Mouse (Mus musculus): ENCODE measurements around the gene D17H6S53E. TPM values are rescaled to one million over a fixed set of nuclear protein-coding genes. Genes with fewer than 3 reads are reported as not detected.

The D17H6S53E gene
- polyA plus RNA-seq, 1 experiment: 4.3 TPM

GRCm38 (mm10) chr17:35132174-35132560, 6.0 kb downstream of the D17H6S53E start:
- H3K27me3 ChIP-seq (ENCODE audit: control insufficient read depth, insufficient read depth, low read length, poor library complexity, severe bottlenecking): no peaks in the 10 kb centered on the region
- no peak overlapping the region for H3K9ac ChIP-seq (ENCODE audit: low read depth, poor library complexity, severe bottlenecking)
- no peak overlapping the region for H3K27ac ChIP-seq (ENCODE audit: insufficient read depth, low read length)
- no peaks in the 10 kb centered on the region for H3K36me3 ChIP-seq (ENCODE audit: control insufficient read depth, insufficient read depth, low read length, poor library complexity, severe bottlenecking)
- peaks cover 1% of the 10 kb centered on the region for H3K4me1 ChIP-seq (ENCODE audit: control insufficient read depth, insufficient read depth, low read length)
- H3K9me3 ChIP-seq (replicated peaks; ENCODE audit: control insufficient read depth, insufficient read depth, low read length, poor library complexity, severe bottlenecking): no peaks in the 10 kb centered on the region
- no peak overlapping the region for H3K4me3 ChIP-seq (ENCODE audit: low read depth, low read length)
- TF ChIP-seq CTCF (IDR thresholded peaks at IDR 0.05; ENCODE audit: low read depth, low read length): no peak
- TF ChIP-seq POLR2A (IDR thresholded peaks at IDR 0.05; ENCODE audit: insufficient read depth, low read length): no peak
- no peak for TF ChIP-seq EP300 (IDR thresholded peaks at IDR 0.05; ENCODE audit: insufficient read depth, low read depth, low read length)

GRCm38 (mm10) chr17:35133517-35133916, 7.3 kb downstream of the D17H6S53E start:
- no peaks in the 10 kb centered on the region for H3K9me3 ChIP-seq (replicated peaks; ENCODE audit: control insufficient read depth, insufficient read depth, low read length, poor library complexity, severe bottlenecking)
- H3K4me3 ChIP-seq (ENCODE audit: low read depth, low read length): no peak overlapping the region
- TF ChIP-seq POLR2A (IDR thresholded peaks at IDR 0.05; ENCODE audit: insufficient read depth, low read length) (no peak), EP300 (IDR thresholded peaks at IDR 0.05; ENCODE audit: insufficient read depth, low read depth, low read length) (no peak), CTCF (IDR thresholded peaks at IDR 0.05; ENCODE audit: low read depth, low read length) (no peak)
- no peak overlapping the region for H3K27ac ChIP-seq (ENCODE audit: insufficient read depth, low read length)
- peaks cover 4% of the 10 kb centered on the region for H3K36me3 ChIP-seq (ENCODE audit: control insufficient read depth, insufficient read depth, low read length, poor library complexity, severe bottlenecking)
- no peaks in the 10 kb centered on the region for H3K27me3 ChIP-seq (ENCODE audit: control insufficient read depth, insufficient read depth, low read length, poor library complexity, severe bottlenecking)
- H3K9ac ChIP-seq (ENCODE audit: low read depth, poor library complexity, severe bottlenecking): no peak overlapping the region
- peaks cover 1% of the 10 kb centered on the region for H3K4me1 ChIP-seq (ENCODE audit: control insufficient read depth, insufficient read depth, low read length)

GRCm38 (mm10) chr17:35134801-35135590, 8.8 kb downstream of the D17H6S53E start, which contains the start of gene Bag6:
TSS of gene Bag6 (plus strand) at chr17:35135178.
- Histone ChIP-seq H3K27ac (ENCODE audit: insufficient read depth, low read length) (peak within 1 kb of the TSS; percentile 80), H3K27me3 (ENCODE audit: control insufficient read depth, insufficient read depth, low read length, poor library complexity, severe bottlenecking) (no peaks in the 10 kb centered on the region), H3K36me3 (ENCODE audit: control insufficient read depth, insufficient read depth, low read length, poor library complexity, severe bottlenecking) (peaks cover 14% of the 10 kb centered on the region), H3K4me1 (ENCODE audit: control insufficient read depth, insufficient read depth, low read length) (peaks cover 1% of the 10 kb centered on the region), H3K4me3 (ENCODE audit: low read depth, low read length) (peak within 1 kb of the TSS; percentile 82), H3K9ac (ENCODE audit: low read depth, poor library complexity, severe bottlenecking) (peak within 1 kb of the TSS; percentile 73), H3K9me3 (replicated peaks; ENCODE audit: control insufficient read depth, insufficient read depth, low read length, poor library complexity, severe bottlenecking) (no peaks in the 10 kb centered on the region)
- TF ChIP-seq POLR2A (IDR thresholded peaks at IDR 0.05; ENCODE audit: insufficient read depth, low read length) (no peak), CTCF (IDR thresholded peaks at IDR 0.05; ENCODE audit: low read depth, low read length) (no peak), EP300 (IDR thresholded peaks at IDR 0.05; ENCODE audit: insufficient read depth, low read depth, low read length) (0 out of 2 replicates have a peak, but pooled peaks have one; percentile 19)

- Histone ChIP-seq H3K4me1 (ENCODE audit: control insufficient read depth, insufficient read depth, low read length) (peaks cover 1% of the 10 kb centered on the region), H3K27me3 (ENCODE audit: control insufficient read depth, insufficient read depth, low read length, poor library complexity, severe bottlenecking) (no peaks in the 10 kb centered on the region), H3K9ac (ENCODE audit: low read depth, poor library complexity, severe bottlenecking) (peak overlapping the region; percentile 73), H3K27ac (ENCODE audit: insufficient read depth, low read length) (peak overlapping the region; percentile 42), H3K4me3 (ENCODE audit: low read depth, low read length) (peak overlapping the region; percentile 82), H3K9me3 (replicated peaks; ENCODE audit: control insufficient read depth, insufficient read depth, low read length, poor library complexity, severe bottlenecking) (no peaks in the 10 kb centered on the region), H3K36me3 (ENCODE audit: control insufficient read depth, insufficient read depth, low read length, poor library complexity, severe bottlenecking) (peaks cover 22% of the 10 kb centered on the region)
- TF ChIP-seq EP300 (IDR thresholded peaks at IDR 0.05; ENCODE audit: insufficient read depth, low read depth, low read length) (no peak), CTCF (IDR thresholded peaks at IDR 0.05; ENCODE audit: low read depth, low read length) (no peak)
Observed at GRCm38 (mm10) chr17:35135591-35136320, 9.6 kb downstream of the D17H6S53E start.

GRCm38 (mm10) chr17:35139269-35139668, 13.1 kb downstream of the D17H6S53E start:
- Histone ChIP-seq H3K9ac (ENCODE audit: low read depth, poor library complexity, severe bottlenecking) (no peak overlapping the region), H3K36me3 (ENCODE audit: control insufficient read depth, insufficient read depth, low read length, poor library complexity, severe bottlenecking) (peaks cover 51% of the 10 kb centered on the region), H3K4me1 (ENCODE audit: control insufficient read depth, insufficient read depth, low read length) (peaks cover 1% of the 10 kb centered on the region), H3K9me3 (replicated peaks; ENCODE audit: control insufficient read depth, insufficient read depth, low read length, poor library complexity, severe bottlenecking) (no peaks in the 10 kb centered on the region), H3K4me3 (ENCODE audit: low read depth, low read length) (no peak overlapping the region), H3K27ac (ENCODE audit: insufficient read depth, low read length) (no peak overlapping the region), H3K27me3 (ENCODE audit: control insufficient read depth, insufficient read depth, low read length, poor library complexity, severe bottlenecking) (no peaks in the 10 kb centered on the region)
- TF ChIP-seq POLR2A (IDR thresholded peaks at IDR 0.05; ENCODE audit: insufficient read depth, low read length) (no peak), CTCF (IDR thresholded peaks at IDR 0.05; ENCODE audit: low read depth, low read length) (no peak), EP300 (IDR thresholded peaks at IDR 0.05; ENCODE audit: insufficient read depth, low read depth, low read length) (no peak)
